9 mouse cellular contexts compared by ENCODE assay signal in the genomic region with DNA sequence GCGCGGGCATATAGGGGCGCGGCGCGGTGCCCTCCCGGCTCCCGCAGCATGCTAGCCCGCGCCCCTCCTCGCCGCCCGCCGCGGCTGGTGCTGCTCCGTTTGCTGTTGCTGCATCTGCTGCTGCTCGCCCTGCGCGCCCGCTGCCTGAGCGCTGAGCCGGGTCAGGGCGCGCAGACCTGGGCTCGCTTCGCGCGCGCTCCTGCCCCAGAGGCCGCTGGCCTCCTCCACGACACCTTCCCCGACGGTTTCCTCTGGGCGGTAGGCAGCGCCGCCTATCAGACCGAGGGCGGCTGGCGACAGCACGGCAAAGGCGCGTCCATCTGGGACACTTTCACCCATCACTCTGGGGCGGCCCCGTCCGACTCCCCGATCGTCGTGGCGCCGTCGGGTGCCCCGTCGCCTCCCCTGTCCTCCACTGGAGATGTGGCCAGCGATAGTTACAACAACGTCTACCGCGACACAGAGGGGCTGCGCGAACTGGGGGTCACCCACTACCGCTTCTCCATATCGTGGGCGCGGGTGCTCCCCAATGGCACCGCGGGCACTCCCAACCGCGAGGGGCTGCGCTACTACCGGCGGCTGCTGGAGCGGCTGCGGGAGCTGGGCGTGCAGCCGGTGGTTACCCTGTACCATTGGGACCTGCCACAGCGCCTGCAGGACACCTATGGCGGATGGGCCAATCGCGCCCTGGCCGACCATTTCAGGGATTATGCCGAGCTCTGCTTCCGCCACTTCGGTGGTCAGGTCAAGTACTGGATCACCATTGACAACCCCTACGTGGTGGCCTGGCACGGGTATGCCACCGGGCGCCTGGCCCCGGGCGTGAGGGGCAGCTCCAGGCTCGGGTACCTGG. TPM values are rescaled to one million over a fixed set of nuclear protein-coding genes. Genes with fewer than 3 reads are reported as not detected.
A peak's percentile ranks its signal among the peaks of the same experiment; 100 is the strongest.
DNase-seq lines count a peak whose midpoint lies in the region; ATAC-seq lines count a peak whose summit lies in the region.
"Had no signal": no experiment of that assay in that cellular context is flagged by ENCODE, and none has a peak within 500 bp of the region (broad histone marks: within the 10 kb centered on the region; RNA-seq: fewer than 3 reads in every experiment).

No protein-coding gene starts in this region.

- H3K4me2 ChIP-seq in embryonic facial prominence, embryonic 13.5 days = peak overlapping the region; percentile 79
- H3K4me2 ChIP-seq in limb, embryonic 12.5 days = peak overlapping the region; percentile 87
- peak overlapping the region; percentile 74 for H3K4me2 ChIP-seq in midbrain, embryonic 13.5 days (replicated peaks)

- no peaks in the 10 kb centered on the region for H3K36me3 ChIP-seq in embryonic facial prominence, embryonic 13.5 days
- H3K36me3 ChIP-seq in limb, embryonic 12.5 days = no peaks in the 10 kb centered on the region
- H3K36me3 ChIP-seq in midbrain, embryonic 13.5 days = no peaks in the 10 kb centered on the region

- intact Hi-C loops in left cerebral cortex, postnatal 4 days (cut with DNase I) = no loop called here

- WGBS in embryonic facial prominence, embryonic 13.5 days = 1% methylated on average over 84 of the region's 89 CpGs
- WGBS in limb, embryonic 12.5 days = 2% methylated on average over 85 of the region's 89 CpGs
- WGBS in midbrain, embryonic 13.5 days = 2% methylated on average over 89 of the region's 89 CpGs

- DNase-seq in left cerebral cortex, postnatal 4 days = peak; percentile 41
- no peak for DNase-seq in left cerebral cortex, adult 9 months (ENCODE audit: low spot score in 2 of 2)
- DNase-seq in natural killer cell, adult 2 months (ENCODE audit: low spot score in 2 of 2) = no peak
- DNase-seq in thymus, postnatal 10 days (ENCODE audit: low spot score in 2 of 2) = no peak

- peaks cover 53% of the 10 kb centered on the region for H3K27me3 ChIP-seq in embryonic facial prominence, embryonic 13.5 days
- H3K27me3 ChIP-seq in limb, embryonic 12.5 days = peaks cover 61% of the 10 kb centered on the region
- peaks cover 37% of the 10 kb centered on the region for H3K27me3 ChIP-seq in midbrain, embryonic 13.5 days
- H3K27me3 ChIP-seq: Patski had no signal

- no peak overlapping the region for H3K27ac ChIP-seq in embryonic facial prominence, embryonic 13.5 days
- no peak overlapping the region for H3K27ac ChIP-seq in limb, embryonic 12.5 days
- H3K27ac ChIP-seq in midbrain, embryonic 13.5 days = no peak overlapping the region; the same call in 1 of the 2 replicates

- H3K9me3 ChIP-seq in embryonic facial prominence, embryonic 13.5 days = no peaks in the 10 kb centered on the region
- H3K9me3 ChIP-seq in limb, embryonic 12.5 days = no peaks in the 10 kb centered on the region
- H3K9me3 ChIP-seq in midbrain, embryonic 13.5 days = no peaks in the 10 kb centered on the region

- ATAC-seq in embryonic facial prominence, embryonic 13.5 days (ENCODE audit: insufficient number of reproducible peaks, insufficient read depth, low FRiP score, low TSS enrichment, low read depth) = no peak
- ATAC-seq in hematopoietic stem cell, adult 5-6 weeks (replicated peaks in 1 of 2; ENCODE audit: insufficient read depth in 1 of 2, low FRiP score in 2 of 2, low TSS enrichment in 1 of 2, low read depth in 1 of 2, poor library complexity in 2 of 2, severe bottlenecking in 2 of 2) = peak; percentile 39 to 58
- peak; percentile 60; the same call in 1 of the 2 replicates for ATAC-seq in limb, embryonic 12.5 days (ENCODE audit: insufficient number of reproducible peaks, insufficient read depth, low FRiP score, low TSS enrichment, low read depth)
- peak; percentile 86 for ATAC-seq in midbrain, embryonic 13.5 days
- ATAC-seq: Patski had no signal

- peak overlapping the region; percentile 63 for H3K9ac ChIP-seq in embryonic facial prominence, embryonic 13.5 days
- H3K9ac ChIP-seq in limb, embryonic 12.5 days (replicated peaks) = peak overlapping the region; percentile 59
- H3K9ac ChIP-seq in midbrain, embryonic 13.5 days (replicated peaks) = peak overlapping the region; percentile 63

- H3K4me1 ChIP-seq in embryonic facial prominence, embryonic 13.5 days = peaks cover 9% of the 10 kb centered on the region; the same call in 1 of the 2 replicates
- peaks cover 13% of the 10 kb centered on the region for H3K4me1 ChIP-seq in limb, embryonic 12.5 days (replicated peaks)
- H3K4me1 ChIP-seq in midbrain, embryonic 13.5 days (replicated peaks) = peaks cover 14% of the 10 kb centered on the region

- peak overlapping the region; percentile 53 for H3K4me3 ChIP-seq in embryonic facial prominence, embryonic 13.5 days
- peak overlapping the region; percentile 46 for H3K4me3 ChIP-seq in limb, embryonic 12.5 days (replicated peaks)
- H3K4me3 ChIP-seq in midbrain, embryonic 13.5 days (replicated peaks) = peak overlapping the region; percentile 52

RNA-seq across cellular contexts. Expression of a gene that starts 0.5 kb away (rescaled TPM):
- total RNA-seq in left cerebral cortex, postnatal 4 days (2021) = 1 to 10 TPM; 1.0 to 1.2 TPM
- 0.07 TPM in 1 of 2 replicates, not detected in the other for polyA plus RNA-seq in embryonic facial prominence, embryonic 13.5 days (2015; fragmentation: Nextera tagmentation; extraction: Ambion mirVana)
- not detected in 2 replicates for total RNA-seq in hematopoietic stem cell, adult 5-6 weeks (2017)
- polyA plus RNA-seq in limb, embryonic 12.5 days (2016; fragmentation: Nextera tagmentation; extraction: Ambion mirVana) = 0.12 and 0.21 TPM in 2 replicates
- 0.59 and 0.67 TPM in 2 replicates for polyA plus RNA-seq in midbrain, embryonic 13.5 days (2015; fragmentation: Nextera tagmentation; extraction: Ambion mirVana)
